9 mouse cellular contexts compared by ENCODE assay signal in the genomic region with DNA sequence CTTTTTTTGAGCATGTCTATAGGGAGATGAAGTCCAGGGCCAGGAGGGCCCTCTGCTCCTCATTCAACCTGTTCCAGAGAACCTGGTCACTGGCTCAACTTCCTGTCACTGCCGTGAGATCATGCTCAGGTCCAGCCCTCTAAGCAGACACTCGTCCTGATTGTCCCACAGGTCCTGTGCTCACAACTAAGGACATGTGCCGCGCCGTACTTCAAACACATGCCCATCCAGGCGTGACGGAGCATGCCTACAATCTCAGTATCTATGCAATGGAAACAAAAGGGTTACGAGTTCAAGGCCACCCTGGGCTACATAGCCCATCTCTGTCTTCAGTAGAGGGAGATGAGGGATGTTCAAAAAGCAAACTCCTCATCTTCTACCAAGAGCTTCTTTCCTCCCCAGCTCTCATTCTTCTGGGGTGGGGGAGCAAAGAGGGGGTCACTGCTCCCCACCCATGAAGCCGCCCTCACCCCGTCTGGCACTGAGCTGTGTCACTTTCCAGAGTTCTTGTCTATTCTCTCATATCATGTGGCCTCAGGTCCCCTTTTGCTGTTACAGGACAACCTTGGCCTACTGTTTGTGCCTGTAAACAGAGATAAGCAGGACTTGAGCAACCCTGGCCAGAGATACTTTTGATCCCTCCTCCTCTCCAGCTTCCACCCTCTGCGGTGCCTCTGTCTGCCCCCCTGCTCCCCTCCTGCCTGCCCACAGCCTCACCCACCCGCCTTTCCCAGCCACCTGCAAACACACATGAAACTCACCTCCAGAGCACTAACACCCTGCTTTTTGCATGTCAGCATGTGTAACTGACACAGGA.
DNase-seq lines count a peak whose midpoint lies in the region; ATAC-seq lines count a peak whose summit lies in the region.
"Had no signal": no experiment of that assay in that cellular context is flagged by ENCODE, and none has a peak within 500 bp of the region (broad histone marks: within the 10 kb centered on the region; RNA-seq: fewer than 3 reads in every experiment).

No protein-coding gene starts in this region.

- DNase-seq in heart, embryonic 10.5 days (ENCODE audit: low spot score) = peak; percentile 91
- DNase-seq in liver, embryonic 13.5 days = peak; percentile 82
- peak; percentile 83 for DNase-seq in thymus, postnatal 14 days
- no peak for DNase-seq in right cerebral cortex, adult 2 months (ENCODE audit: low spot score in 2 of 2)
- DNase-seq in frontal cortex, adult 2 months (ENCODE audit: extremely low spot score in 1 of 2, low spot score in 1 of 2) = no peak

- H3K36me3 ChIP-seq in neural tube, embryonic 13.5 days = no peaks in the 10 kb centered on the region
- no peaks in the 10 kb centered on the region for H3K36me3 ChIP-seq in neural tube, embryonic 15.5 days
- H3K36me3 ChIP-seq in heart, embryonic 10.5 days = peaks cover 4% of the 10 kb centered on the region; the same call in 1 of the 2 replicates
- H3K36me3 ChIP-seq in liver, embryonic 13.5 days = peaks cover 2% of the 10 kb centered on the region; the same call in 1 of the 2 replicates
- H3K36me3 ChIP-seq: midbrain, embryonic 12.5 days had no signal

- 86% methylated on average over 12 of the region's 12 CpGs for WGBS in neural tube, embryonic 13.5 days
- 87% methylated on average over 12 of the region's 12 CpGs for WGBS in neural tube, embryonic 15.5 days
- WGBS in heart, embryonic 10.5 days = 66% methylated on average over 12 of the region's 12 CpGs
- WGBS in liver, embryonic 13.5 days (ENCODE audit: insufficient replicate concordance) = 29% methylated on average over 12 of the region's 12 CpGs

- H3K4me2 ChIP-seq in neural tube, embryonic 13.5 days = no peak overlapping the region
- H3K4me2 ChIP-seq in neural tube, embryonic 15.5 days = no peak overlapping the region
- H3K4me2 ChIP-seq in liver, embryonic 13.5 days = peak overlapping the region; percentile 58
- H3K4me2 ChIP-seq: midbrain, embryonic 12.5 days had no signal

- H3K9ac ChIP-seq in neural tube, embryonic 13.5 days = no peak overlapping the region
- H3K9ac ChIP-seq in neural tube, embryonic 15.5 days (replicated peaks) = no peak overlapping the region
- H3K9ac ChIP-seq in liver, embryonic 13.5 days = peak overlapping the region; percentile 66
- H3K9ac ChIP-seq: midbrain, embryonic 12.5 days had no signal

- 0 out of 2 replicates have a peak, but pooled peaks have one; percentile 30 for ATAC-seq in neural tube, embryonic 13.5 days (ENCODE audit: low read depth)
- ATAC-seq in neural tube, embryonic 15.5 days (ENCODE audit: low FRiP score) = no peak
- peak; percentile 98 for ATAC-seq in liver, embryonic 13.5 days (ENCODE audit: low read depth)
- no peak for ATAC-seq in activated CD4-positive, CD25-positive, alpha-beta regulatory T cell, adult 4 months

- H3K9me3 ChIP-seq in neural tube, embryonic 13.5 days = no peaks in the 10 kb centered on the region
- no peaks in the 10 kb centered on the region for H3K9me3 ChIP-seq in neural tube, embryonic 15.5 days (replicated peaks)
- no peaks in the 10 kb centered on the region for H3K9me3 ChIP-seq in heart, embryonic 10.5 days
- H3K9me3 ChIP-seq in liver, embryonic 13.5 days (replicated peaks) = no peaks in the 10 kb centered on the region
- H3K9me3 ChIP-seq: midbrain, embryonic 12.5 days had no signal

- no peak overlapping the region for H3K27ac ChIP-seq in neural tube, embryonic 13.5 days (replicated peaks)
- no peak overlapping the region for H3K27ac ChIP-seq in neural tube, embryonic 15.5 days (replicated peaks)
- H3K27ac ChIP-seq in heart, embryonic 10.5 days = peak overlapping the region; percentile 67
- H3K27ac ChIP-seq in liver, embryonic 13.5 days = peak overlapping the region; percentile 96
- H3K27ac ChIP-seq: midbrain, embryonic 12.5 days had no signal

- H3K27me3 ChIP-seq in neural tube, embryonic 13.5 days = no peaks in the 10 kb centered on the region
- H3K27me3 ChIP-seq in neural tube, embryonic 15.5 days (replicated peaks) = no peaks in the 10 kb centered on the region
- no peaks in the 10 kb centered on the region for H3K27me3 ChIP-seq in heart, embryonic 10.5 days (ENCODE audit: insufficient read depth, poor library complexity, severe bottlenecking)
- no peaks in the 10 kb centered on the region for H3K27me3 ChIP-seq in liver, embryonic 13.5 days
- H3K27me3 ChIP-seq: midbrain, embryonic 12.5 days had no signal

- no peak overlapping the region for H3K4me3 ChIP-seq in neural tube, embryonic 13.5 days
- no peak overlapping the region for H3K4me3 ChIP-seq in neural tube, embryonic 15.5 days (replicated peaks)
- H3K4me3 ChIP-seq in heart, embryonic 10.5 days = no peak overlapping the region
- peak overlapping the region; percentile 29 for H3K4me3 ChIP-seq in liver, embryonic 13.5 days (replicated peaks)
- H3K4me3 ChIP-seq: midbrain, embryonic 12.5 days had no signal

- peaks cover 16% of the 10 kb centered on the region for H3K4me1 ChIP-seq in neural tube, embryonic 13.5 days (replicated peaks)
- H3K4me1 ChIP-seq in neural tube, embryonic 15.5 days = 0 out of 2 replicates have a peak, but pooled peaks cover 5% of the 10 kb centered on the region
- peaks cover 48% of the 10 kb centered on the region for H3K4me1 ChIP-seq in heart, embryonic 10.5 days
- H3K4me1 ChIP-seq in liver, embryonic 13.5 days (replicated peaks) = peaks cover 86% of the 10 kb centered on the region
- H3K4me1 ChIP-seq: midbrain, embryonic 12.5 days had no signal

Comparison
In these comparisons a context has a peak if more than half of its experiments do, and no peak if none do; other contexts are left out.
1. ATAC-seq: peak in neural tube, embryonic 13.5 days (single experiment) and liver, embryonic 13.5 days (single experiment); none in neural tube, embryonic 15.5 days (single experiment) and activated CD4-positive, CD25-positive, alpha-beta regulatory T cell, adult 4 months (single experiment).
2. H3K27ac ChIP-seq: peak in heart, embryonic 10.5 days (single experiment) and liver, embryonic 13.5 days (single experiment); none in neural tube, embryonic 13.5 days (single experiment) and neural tube, embryonic 15.5 days (single experiment).
3. DNase-seq: peak in heart, embryonic 10.5 days (single experiment), liver, embryonic 13.5 days (single experiment) and thymus, postnatal 14 days (single experiment); none in right cerebral cortex, adult 2 months (0 of 2) and frontal cortex, adult 2 months (0 of 2).